12 mouse cellular contexts compared by ENCODE assay signal in genomic region chr14:121073093-121073866, GRCm38 (mm10). TPM values are rescaled to one million over a fixed set of nuclear protein-coding genes. Genes with fewer than 3 reads are reported as not detected.
DNase-seq lines count a peak whose midpoint lies in the region; ATAC-seq and TF ChIP-seq lines count a peak whose summit lies in the region.
"Had no signal": no experiment of that assay in that cellular context is flagged by ENCODE, and none has a peak within 500 bp of the region (broad histone marks: within the 10 kb centered on the region; RNA-seq: fewer than 3 reads in every experiment).

No protein-coding gene starts in this region.

- no peaks in the 10 kb centered on the region for H3K4me1 ChIP-seq in kidney, embryonic 16.5 days (ENCODE audit: insufficient read depth, low read length)
- H3K4me1 ChIP-seq: heart, embryonic 15.5 days had no signal

- no peak for DNase-seq in kidney, postnatal 10 days
- DNase-seq in adrenal gland, postnatal 36 days, result peak; percentile 33 to 51
- peak; percentile 55 for DNase-seq in fat pad, adult 2 months (ENCODE audit: extremely low read depth, low read depth, low spot score)
- DNase-seq in lung, postnatal 36 days, result peak; percentile 48
- DNase-seq in testis, postnatal 10 days (ENCODE audit: low spot score), result no peak
- no peak for DNase-seq in layer of hippocampus, adult 2 months (ENCODE audit: low spot score in 2 of 2)
- DNase-seq: cerebellum, postnatal 10 days; thymus, postnatal 14 days had no signal

- peaks cover 21% of the 10 kb centered on the region for H3K36me3 ChIP-seq in kidney, embryonic 16.5 days (ENCODE audit: insufficient read depth, low read length)
- H3K36me3 ChIP-seq: heart, embryonic 15.5 days had no signal

- no peaks in the 10 kb centered on the region for H3K9me3 ChIP-seq in kidney, embryonic 16.5 days (ENCODE audit: low read length)
- H3K9me3 ChIP-seq: heart, embryonic 15.5 days had no signal

- 0 out of 2 replicates have a peak, but pooled peaks have one; percentile 42 for ATAC-seq in kidney, embryonic 16.5 days (ENCODE audit: low FRiP score, low TSS enrichment)
- ATAC-seq in activated CD4-positive, CD25-positive, alpha-beta regulatory T cell, adult 4 months, result no peak

- TF ChIP-seq CTCF in layer of hippocampus, adult 2 months (conservative IDR thresholded peaks at IDR 0.05), result no peak

- 94% methylated on average over 5 of the region's 5 CpGs for WGBS in kidney, embryonic 16.5 days

- H3K4me2 ChIP-seq in kidney, embryonic 16.5 days (replicated peaks; ENCODE audit: low read depth, low read length), result no peak overlapping the region
- H3K4me2 ChIP-seq: heart, embryonic 15.5 days had no signal

- no peak overlapping the region for H3K9ac ChIP-seq in kidney, embryonic 16.5 days (replicated peaks; ENCODE audit: low read length)
- H3K9ac ChIP-seq: heart, embryonic 15.5 days had no signal

- no peak overlapping the region for H3K27ac ChIP-seq in kidney, embryonic 16.5 days (ENCODE audit: low read length)
- H3K27ac ChIP-seq in layer of hippocampus, adult 2 months, result no peak overlapping the region
- H3K27ac ChIP-seq: heart, embryonic 15.5 days; kidney, postnatal 0 days had no signal

- no peaks in the 10 kb centered on the region for H3K27me3 ChIP-seq in kidney, embryonic 16.5 days (ENCODE audit: insufficient read depth, low read length)
- H3K27me3 ChIP-seq: heart, embryonic 15.5 days had no signal

- no peak overlapping the region for H3K4me3 ChIP-seq in kidney, embryonic 16.5 days (ENCODE audit: low read length)
- H3K4me3 ChIP-seq in layer of hippocampus, adult 2 months, result no peak overlapping the region
- H3K4me3 ChIP-seq: heart, embryonic 15.5 days had no signal

RNA-seq across cellular contexts. Expression of gene Farp1, which starts 38.3 kb away (rescaled TPM):
- polyA plus RNA-seq in kidney, embryonic 16.5 days (2015; fragmentation: Nextera tagmentation; extraction: Ambion mirVana), result 31.3 and 31.9 TPM in 2 replicates
- 10 to 100 TPM; 17.2 to 25.1 TPM for total RNA-seq in adrenal gland, postnatal 36 days (2021)
- 100 to 1,000 TPM; 102 TPM for total RNA-seq in layer of hippocampus, adult 2 months (2021)
- 1 to 10 TPM; 2.4 TPM for polyA plus RNA-seq in activated CD4-positive, CD25-positive, alpha-beta regulatory T cell, adult 4 months (2017; shearing (Covaris generic))

Comparison
In these comparisons a context has a peak if more than half of its experiments do, and no peak if none do; other contexts are left out.
1. DNase-seq: peak in adrenal gland, postnatal 36 days (2 of 2), fat pad, adult 2 months (single experiment) and lung, postnatal 36 days (single experiment); none in kidney, postnatal 10 days (single experiment), testis, postnatal 10 days (single experiment) and layer of hippocampus, adult 2 months (0 of 2).